Mouse (Mus musculus): ENCODE results near the gene Fbln7. TPM values are rescaled to one million over a fixed set of nuclear protein-coding genes. Genes with fewer than 3 reads are reported as not detected.

Fbln7 gene
- total RNA-seq, 2 experiments from 2014 or later = 10.3 to 10.5 TPM

DNA sequence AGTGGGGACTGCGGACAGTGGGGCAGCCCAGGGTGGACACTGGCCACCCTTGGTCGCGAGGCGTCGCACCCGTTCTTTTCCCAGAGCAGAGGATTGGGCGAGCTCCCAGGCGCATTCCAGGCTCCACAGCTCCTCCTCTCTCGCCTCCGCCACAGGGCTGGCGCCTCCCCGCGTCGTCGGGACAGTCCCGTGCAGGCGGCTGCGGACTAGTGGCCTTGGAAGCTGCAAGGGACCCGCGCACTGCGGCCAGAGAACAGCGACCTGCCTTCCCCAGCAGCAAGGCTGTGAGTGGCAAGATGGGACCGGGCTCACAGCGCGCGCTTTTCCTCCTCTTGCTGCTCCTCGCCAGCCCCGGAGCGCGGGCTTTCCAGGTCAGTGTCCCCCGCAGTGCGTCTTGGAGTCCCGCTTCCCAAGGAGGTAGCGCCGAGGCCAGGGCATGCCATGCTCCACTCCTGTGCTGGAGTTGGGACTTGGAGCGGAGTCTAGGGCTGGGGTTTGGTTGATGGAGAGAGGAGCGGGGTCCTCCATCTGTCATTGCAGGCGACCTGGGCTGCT is 1.1 kb downstream of the Fbln7 start:
- intact Hi-C loops (cut with DNase I; ENCODE audit: low total_unique reads) = no loop called here

DNA sequence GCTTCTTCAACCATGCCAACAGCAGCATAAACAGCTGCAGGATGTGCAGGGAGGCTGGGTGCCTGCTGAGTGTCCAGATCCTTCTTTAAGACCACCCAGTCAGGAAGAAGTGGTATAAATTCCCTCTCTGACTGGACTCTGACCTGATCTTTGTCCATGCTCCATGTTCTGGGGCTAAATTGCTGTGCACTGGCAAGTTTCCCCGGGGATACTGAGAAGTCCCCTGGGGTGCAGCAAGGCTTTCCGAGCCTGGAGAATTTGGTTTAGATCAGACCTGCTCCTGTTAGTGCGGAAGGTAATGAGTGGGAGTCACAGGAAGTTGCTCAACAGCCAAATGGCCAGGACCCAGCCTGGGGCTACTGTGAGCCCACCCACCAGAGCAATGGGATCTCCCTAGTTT is 2.3 kb downstream of the Fbln7 start:
- no peak for DNase-seq
- intact Hi-C loops (cut with DNase I; ENCODE audit: low total_unique reads) = no loop called here

More for the DNA sequence above, 1.1 kb downstream of the Fbln7 start:
- DNase-seq = peak; percentile 81

DNA sequence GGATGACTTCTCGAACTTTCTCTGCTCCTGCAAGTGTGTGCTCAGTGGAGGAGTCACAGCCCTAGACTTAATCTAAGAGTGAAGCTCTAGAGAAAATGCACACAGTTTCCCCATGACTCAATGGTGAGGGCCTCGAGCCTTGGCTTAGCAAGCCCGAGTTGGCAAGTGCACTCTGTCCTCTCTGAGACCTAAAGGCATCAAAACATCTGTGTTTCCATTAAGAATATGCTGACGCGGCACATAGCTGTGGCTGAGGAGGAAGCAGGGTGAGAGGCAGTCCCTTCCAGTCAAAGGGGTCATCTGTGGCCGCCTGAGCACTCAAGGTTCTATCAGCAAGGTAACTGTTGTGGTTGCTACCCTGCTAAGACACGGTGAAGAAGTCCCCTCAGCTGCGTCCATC is 8.9 kb downstream of the Fbln7 start:
- intact Hi-C loops (cut with DNase I; ENCODE audit: low total_unique reads) = no loop called here
- peak; percentile 16 for DNase-seq

DNA sequence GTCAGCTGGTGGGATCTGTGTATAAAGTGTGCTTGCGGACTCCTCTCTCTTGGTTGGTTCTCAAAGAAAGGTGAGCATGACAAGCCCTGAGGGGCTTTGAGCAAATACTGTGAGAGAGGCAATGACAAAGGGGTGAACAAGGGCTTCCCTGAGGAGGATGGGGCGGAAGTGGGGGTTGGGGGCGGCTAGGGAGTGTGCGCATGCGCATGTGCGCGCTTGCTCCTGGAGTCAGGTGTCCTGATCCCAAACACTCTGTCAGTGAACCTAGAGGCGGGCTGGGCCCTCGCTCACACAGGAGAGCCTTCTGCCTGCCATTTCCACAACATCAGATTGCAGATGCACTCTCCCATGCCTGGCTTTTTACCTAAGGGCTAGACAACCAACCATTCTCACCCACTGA is 9.5 kb downstream of the Fbln7 start:
- intact Hi-C loops (cut with DNase I; ENCODE audit: low total_unique reads) = no loop called here
- DNase-seq = no peak

DNA sequence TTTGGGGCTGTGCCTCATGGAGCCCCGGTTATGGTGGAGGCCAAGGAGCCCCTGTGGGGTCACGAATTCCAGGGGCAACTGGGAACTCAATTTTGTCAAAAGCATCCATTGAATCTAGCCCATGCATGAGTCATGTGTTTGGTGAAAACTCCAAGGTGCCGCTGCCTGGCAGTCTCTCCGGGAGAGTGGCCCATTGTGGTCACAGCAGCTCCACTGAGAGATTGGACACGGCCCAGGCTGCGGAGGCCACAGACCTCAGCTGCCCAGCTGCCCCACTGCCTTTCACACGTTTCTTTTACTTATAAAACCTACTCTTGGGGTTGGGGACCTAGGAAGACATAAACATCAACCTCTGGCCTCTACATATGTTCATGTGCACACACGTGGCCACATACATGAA is 12.7 kb downstream of the Fbln7 start:
- intact Hi-C loops (cut with DNase I; ENCODE audit: low total_unique reads) = no loop called here
- DNase-seq = no peak

DNA sequence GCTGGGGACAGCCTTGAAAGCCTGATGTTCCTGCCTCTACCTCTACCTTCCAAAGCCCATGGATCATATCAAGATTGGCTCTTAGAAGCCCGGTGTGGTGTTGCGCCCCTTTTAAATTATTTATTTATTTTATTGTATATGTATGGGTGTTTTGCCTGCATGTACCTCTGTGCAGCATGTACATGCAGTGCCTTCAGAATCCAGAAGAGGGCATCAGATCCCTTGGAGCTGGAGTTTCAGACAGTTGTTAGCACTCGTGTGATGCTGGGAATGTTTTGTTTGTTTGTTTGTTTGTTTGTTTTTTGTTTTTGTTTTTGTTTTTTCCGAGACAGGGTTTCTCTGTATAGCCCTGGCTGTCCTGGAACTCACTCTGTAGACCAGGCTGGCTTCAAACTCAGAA is 18.5 kb downstream of the Fbln7 start:
- no peak for DNase-seq
- intact Hi-C loops (cut with DNase I; ENCODE audit: low total_unique reads) = no loop called here

DNA sequence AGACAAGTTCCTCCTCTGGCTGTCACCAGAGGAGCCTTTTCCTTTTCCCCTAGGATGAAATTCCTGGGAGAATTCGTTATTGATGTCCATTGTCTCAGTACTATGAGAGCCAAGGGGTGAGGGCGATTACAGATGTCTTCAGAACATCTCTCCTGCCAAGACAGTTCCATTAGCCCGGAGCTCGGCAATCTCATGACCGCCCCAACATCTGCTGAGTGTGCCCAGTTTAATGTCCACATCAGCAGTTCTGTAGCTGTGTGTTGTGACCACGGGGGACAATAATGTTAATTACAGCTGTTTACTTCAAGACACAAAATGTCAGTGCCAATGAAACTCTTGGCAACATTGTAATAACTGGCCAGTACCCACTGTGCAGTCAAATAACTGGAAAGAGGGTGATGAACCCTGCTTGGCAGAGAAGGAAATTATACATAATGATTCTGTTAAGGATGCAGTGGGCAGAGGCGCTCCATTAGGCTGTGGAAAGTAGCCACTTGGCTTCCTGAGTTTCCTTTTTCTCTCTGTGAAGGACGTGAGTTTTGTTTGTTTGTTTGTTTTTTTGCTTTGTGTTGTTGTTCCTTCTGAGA is 22.5 kb downstream of the Fbln7 start:
- DNase-seq = no peak
- intact Hi-C loops (cut with DNase I; ENCODE audit: low total_unique reads) = no loop called here

DNA sequence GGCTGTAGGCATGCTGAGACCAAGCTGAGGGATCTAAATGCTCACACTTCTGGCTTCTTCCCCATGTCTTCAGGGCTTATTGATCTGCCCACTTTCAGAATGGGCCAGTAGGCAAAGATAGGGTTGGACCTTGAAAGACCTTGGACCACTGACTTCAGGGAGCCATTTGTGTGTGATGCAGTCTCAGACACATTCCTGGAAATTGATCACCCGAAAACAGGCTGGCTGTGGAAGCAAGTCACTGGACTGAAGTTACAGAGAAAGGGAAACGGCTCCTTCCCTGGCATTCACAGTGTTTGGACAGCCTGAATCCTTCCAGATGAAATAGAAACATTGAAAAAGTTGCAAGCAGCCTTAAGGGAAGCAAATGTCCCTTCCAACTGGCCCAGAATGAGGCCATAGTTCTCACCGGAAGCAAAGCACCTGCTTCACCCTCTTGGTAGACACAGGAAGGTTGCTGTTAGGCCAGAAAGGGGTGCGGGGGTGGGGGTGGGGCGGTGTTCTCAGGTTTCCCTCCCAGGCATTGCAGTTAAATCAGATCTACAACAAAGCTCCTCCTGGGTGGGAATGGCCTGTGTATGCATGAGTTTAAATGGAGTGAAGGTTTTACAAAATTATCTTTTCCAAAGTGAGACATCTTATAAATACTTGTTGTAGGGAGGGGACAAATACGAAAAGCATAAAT is 25.2 kb downstream of the Fbln7 start:
- no peak for DNase-seq
- intact Hi-C loops (cut with DNase I; ENCODE audit: low total_unique reads) = no loop called here

DNA sequence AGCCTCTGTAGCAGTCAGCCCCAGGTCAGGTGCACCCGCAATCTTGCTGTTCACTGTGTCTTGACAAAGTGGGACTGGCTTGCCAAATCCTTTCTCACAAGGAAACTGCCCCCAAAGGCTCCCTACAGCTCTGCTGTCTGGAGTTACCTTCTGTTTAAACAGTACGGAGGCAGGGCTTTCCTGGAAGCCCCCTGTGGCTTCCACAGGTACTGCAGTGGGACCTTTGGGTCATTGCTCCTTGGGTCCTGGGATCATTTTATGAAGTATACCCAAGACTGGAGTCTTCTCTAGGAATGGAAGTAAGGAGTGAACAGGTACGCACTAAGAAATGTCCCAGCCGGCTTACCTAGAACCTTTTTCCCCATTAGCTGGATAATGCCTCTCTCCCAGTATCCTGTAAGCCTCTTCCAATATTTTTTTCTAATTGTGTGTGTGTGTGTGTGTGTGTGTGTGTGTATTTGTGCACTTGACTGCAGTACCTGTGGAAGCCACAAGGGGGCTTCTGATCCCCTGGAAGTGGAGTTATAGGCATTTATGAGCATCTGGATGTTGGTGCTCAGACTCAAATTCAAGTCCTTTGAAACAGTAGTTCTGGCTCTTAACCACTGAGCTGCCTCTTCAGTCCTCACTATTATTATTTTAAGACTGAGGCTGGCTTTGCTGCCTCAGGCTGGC is 28.0 kb downstream of the Fbln7 start:
- no peak for DNase-seq
- intact Hi-C loops (cut with DNase I; ENCODE audit: low total_unique reads) = no loop called here

DNA sequence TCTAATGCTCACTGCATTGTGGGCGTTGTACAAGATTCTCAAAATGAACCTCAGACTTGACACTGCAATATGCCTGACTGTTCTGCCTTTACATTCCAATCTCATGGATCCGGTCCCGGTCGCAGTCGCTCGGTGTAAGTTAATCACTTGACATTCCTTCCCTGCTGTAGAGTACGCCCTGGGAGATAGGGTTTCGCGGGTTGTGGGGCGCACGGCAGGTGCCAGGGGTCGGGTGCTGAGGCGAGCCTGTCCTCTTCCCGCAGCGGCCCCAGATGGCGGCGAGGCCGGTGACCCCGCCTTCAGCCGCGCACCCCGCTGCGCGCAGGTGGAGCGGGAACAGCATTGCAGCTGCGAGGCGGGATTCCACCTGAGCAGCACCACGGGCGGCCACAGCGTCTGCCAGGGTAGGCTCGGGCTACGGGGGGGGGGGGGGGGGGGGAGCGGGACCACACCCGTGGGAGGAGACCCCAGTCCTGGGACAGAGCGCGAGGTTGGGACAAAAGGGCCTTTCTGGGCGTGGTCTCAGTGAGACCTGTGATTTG is 29.5 kb downstream of the Fbln7 start:
- intact Hi-C loops (cut with DNase I; ENCODE audit: low total_unique reads) = no loop called here
- no peak for DNase-seq

DNA sequence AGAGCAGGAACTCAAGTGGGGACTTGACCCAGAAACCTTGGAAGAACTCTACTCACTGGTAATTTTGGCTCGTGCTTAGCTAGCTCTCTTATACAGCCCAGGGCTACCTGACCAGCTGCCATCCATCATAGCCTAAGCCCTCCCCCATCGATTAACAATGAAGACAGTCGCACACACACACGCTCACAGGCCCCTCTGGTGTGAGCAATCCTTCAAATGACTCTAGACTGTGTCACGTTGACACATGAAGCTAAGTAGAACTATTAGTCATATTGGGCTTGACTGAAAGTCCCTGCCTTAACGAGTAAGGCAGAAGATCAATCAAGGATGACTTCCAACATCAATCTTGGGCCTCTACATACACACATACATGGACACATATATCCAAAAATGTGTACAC is 40.1 kb downstream of the Fbln7 start:
- intact Hi-C loops (cut with DNase I; ENCODE audit: low total_unique reads) = no loop called here

DNA sequence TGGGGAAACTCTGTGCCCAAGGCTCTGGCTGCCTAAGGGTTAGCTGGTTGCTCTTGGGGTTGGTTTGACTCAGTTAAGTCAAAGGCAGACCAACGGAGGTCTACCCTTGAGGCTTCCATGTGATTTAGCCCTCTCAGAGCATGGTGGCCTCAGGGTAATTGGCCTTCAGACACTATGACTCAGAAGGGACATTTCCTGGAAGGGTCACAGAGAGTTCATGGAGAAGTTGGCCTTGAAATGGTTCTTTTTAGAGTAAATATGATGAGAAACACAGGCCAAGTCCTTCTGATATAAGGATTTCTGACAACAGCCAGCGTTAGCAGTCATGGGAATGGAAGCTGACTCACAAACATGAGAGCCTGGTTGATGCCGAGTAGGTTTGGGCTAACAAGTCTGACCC is 40.9 kb downstream of the Fbln7 start:
- no peak for DNase-seq
- intact Hi-C loops (cut with DNase I; ENCODE audit: low total_unique reads) = no loop called here

More for the DNA sequence above, 40.1 kb downstream of the Fbln7 start:
- DNase-seq = no peak

DNA sequence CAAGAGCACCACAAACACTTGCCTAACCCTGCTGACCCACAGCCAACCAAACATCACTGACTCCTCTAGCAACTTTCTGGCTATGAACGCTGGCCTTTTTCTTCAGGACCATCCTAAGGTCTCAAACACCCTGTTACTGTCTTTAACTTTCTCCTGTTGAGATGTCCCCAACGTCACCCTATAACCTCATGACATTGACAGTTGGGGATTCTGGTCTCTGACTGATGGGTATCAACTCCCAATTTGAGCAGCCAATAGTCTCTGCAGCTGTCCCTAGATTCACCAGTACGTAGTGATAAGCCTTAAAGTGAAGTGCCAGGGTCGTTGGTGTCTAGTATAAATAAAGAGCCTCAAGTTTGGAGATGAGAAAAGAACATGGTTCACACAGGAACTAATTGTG is 52.2 kb downstream of the Fbln7 start:
- intact Hi-C loops (cut with DNase I; ENCODE audit: low total_unique reads) = loop anchor here (1.0 kb wide), 1 partner anchor 20 kb away; no protein-coding TSS in a partner anchor
- DNase-seq = no peak

DNA sequence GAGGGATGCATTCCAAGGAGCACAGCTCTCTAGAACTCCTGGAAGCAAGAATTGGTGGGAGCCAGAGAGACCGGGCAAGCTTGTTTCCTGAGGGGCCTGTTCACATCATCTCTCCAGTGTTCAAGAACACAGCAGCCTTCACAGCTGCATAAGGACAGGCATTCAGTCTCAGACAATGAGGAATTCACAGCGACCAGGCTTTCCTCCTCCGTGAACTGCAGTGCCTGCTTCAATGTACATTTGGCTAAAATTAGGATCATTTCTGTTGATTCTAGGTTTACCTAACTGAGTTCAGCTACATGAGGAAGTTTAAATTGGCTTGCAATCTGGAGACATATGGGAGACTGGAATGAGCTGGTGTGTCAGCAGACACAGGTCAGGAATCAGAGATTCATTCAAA is 53.7 kb downstream of the Fbln7 start:
- DNase-seq = no peak
- intact Hi-C loops (cut with DNase I; ENCODE audit: low total_unique reads) = no loop called here

DNA sequence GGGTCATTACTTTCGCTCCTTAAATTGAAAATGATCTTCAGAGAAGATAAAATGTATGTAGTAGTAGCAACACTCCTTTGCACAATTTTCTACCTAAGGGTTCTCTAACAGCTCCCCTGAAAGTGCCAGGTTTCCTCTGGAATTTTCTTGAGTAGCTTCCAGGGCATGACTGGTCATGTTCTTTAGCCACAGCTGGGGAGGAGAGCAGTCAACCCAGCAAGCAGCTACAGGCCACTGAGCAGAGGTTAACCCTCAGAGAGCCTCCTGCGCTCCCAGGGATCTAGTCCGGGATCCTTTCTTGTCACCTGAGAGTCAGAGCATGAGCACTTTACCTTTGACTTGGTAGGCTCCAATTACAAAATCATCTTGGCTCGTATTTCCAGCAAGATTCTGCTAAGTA is 62.0 kb downstream of the Fbln7 start:
- intact Hi-C loops (cut with DNase I; ENCODE audit: low total_unique reads) = no loop called here
- DNase-seq = no peak

DNA sequence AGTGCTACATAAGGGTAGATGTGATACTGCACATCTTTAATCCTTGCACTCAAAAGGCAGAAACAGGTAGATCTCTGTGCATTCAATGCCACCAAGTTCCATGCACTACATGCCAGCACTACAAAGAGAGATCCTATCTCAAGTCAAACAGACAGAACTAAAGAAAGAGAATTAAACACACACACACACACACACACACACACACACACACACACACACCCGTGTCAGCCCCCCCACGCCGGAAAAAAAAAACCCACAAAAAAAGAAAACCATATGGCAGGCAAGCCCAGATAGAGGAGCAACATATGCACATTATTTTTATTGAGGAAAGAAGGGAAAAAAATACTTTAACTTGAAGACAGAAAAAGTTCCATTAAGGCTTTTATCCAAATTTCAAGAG is 65.7 kb downstream of the Fbln7 start:
- DNase-seq = no peak
- intact Hi-C loops (cut with DNase I; ENCODE audit: low total_unique reads) = no loop called here

DNA sequence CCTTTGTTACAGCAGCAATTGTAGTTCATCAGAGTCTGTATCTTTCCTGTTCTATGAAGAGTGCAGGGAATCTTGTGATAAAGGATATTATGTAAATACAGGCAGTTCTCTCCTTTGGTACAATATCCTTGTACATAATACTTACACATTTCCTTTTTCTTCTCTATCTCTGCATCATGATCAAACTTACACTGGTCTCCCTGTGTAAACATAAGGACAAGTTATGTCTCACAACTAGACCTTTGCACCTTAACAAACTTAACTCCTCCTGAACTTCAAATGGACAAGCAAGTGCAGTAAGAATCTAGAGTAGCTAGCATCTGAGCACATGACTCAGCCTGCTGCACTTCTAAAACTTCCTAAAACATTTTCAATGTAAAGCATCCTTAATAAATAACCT is 67.9 kb downstream of the Fbln7 start:
- intact Hi-C loops (cut with DNase I; ENCODE audit: low total_unique reads) = no loop called here

DNA sequence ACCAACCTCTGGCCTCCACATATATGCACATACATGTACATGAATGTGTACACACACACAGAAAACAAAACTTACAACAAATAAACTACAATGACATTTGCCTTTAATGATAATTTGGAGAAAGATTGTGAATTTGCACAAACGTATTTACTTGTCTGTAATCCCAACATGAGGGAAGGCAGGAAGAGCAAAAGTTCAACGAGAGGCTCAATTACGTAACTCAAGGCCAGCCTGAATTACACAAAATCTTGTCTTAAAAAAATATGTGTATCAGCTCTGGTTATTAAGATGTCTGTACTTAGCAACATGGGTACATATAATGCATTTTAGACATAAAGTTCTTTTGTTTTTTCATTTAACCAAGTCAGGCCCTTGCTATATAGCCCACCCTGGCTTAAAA is 73.5 kb downstream of the Fbln7 start:
- intact Hi-C loops (cut with DNase I; ENCODE audit: low total_unique reads) = no loop called here
- no peak for DNase-seq

More for the DNA sequence above, 67.9 kb downstream of the Fbln7 start:
- no peak for DNase-seq

DNA sequence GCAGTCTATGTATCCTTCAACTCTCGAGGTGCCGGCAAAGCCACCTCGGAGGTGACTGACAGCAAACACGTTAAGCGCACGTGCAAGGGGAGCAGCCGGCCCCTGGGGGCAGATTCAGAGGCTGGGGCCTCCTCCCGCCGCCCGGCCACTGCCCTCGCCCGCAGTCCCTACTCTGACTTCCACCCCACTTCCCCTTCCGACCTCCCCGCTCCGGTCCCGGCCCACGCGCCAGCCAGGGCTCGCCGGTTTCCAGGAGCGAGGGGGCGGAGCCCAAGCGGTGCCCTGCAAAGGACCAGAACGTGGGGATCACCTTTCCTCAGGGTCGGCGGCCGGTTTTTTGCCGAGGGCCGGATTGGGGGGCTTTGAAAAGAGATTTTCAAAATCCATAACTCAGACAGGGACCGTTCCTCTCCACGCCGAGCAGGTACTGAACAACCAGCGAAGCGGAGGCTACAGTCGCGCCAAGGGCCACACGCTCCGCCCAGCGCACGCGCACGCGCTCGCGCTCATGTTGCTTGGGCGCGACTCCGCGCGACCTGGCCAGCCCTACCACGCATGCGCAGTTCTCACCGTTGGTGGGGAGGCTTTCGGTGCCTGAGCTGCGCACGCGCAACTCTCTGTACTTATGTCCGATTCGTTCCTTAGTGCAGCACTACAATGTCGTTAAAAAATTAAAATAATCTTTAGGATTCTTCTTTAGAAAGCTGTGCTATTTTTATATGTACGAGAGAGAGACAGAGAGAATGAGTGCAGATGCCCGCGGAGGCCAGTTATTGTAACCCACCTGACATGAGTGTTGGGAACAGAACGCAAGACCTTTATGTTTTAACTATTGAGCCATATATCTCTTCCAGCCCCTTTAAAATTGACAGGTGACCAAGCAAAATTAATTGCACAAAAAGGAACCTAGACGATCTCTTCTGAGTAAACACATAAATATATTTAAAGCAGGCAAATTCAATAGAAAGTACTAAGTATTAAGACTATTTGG is 81.1 kb downstream of the Fbln7 start, which contains the start of gene Zc3h8:
TSS of gene Zc3h8 (minus strand) at position 540 of the 991 bp plus-strand sequence.
- intact Hi-C loops (cut with DNase I; ENCODE audit: low total_unique reads) = loop anchor here (10.0 kb wide), 2 partner anchors 141 to 311 kb away; no protein-coding TSS in a partner anchor
- DNase-seq = peak; percentile 97

Measured in gastrocnemius, postnatal 14 days (tissue).